Mouse (Mus musculus) layer of hippocampus, postnatal 14 days (tissue): ENCODE results near the gene Ociad2. TPM values are rescaled to one million over a fixed set of nuclear protein-coding genes. Genes with fewer than 3 reads are reported as not detected.

ENCODE experiments used
- DNase-seq, 2 experiments: peaks; one replicate each; pipeline ENCODE4 v3.0.0; 2021 to 2022; ENCODE audit warnings: low spot score in 2 of 2, mixed read lengths in 1 of 2
- total RNA-seq, 2 experiments: library from RNA; stranded (reverse); gene quantifications; 2 replicates each; pipeline ENCODE4 v1.2.3; 2021

The Ociad2 gene
- total RNA-seq, 2 experiments from 2014 or later, result 108 to 112 TPM

DNA sequence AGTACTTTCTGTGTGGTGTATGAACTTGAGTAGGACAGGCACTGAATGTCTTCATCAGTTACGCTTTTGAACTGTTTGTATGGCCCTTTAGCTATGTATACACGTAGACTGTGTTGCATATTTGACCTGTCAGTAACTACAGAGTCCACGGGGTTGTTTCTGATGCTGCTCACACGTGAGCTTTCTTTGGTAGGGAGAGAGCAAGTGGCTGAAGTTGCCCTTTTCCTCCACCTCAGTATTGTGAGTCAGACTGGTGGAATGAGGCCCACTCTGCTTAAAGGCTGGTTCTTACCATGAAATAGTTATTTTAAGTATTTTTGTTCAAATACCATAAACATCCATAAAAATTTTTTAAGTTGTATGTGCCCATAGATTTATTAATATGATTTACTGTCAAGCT, 31.3 kb downstream of the Ociad2 start:
- DNase-seq, result no peak

- DNase-seq, result no peak
Observed at GRCm38 (mm10) chr5:73307297-73307696, 33.5 kb downstream of the Ociad2 start.

GRCm38 (mm10) chr5:73306486-73306885, 34.3 kb downstream of the Ociad2 start:
- no peak for DNase-seq

GRCm38 (mm10) chr5:73304507-73304906, 36.3 kb downstream of the Ociad2 start:
- DNase-seq, result no peak

GRCm38 (mm10) chr5:73301601-73302307, 39.1 kb downstream of the Ociad2 start:
- DNase-seq, result no peak

DNA sequence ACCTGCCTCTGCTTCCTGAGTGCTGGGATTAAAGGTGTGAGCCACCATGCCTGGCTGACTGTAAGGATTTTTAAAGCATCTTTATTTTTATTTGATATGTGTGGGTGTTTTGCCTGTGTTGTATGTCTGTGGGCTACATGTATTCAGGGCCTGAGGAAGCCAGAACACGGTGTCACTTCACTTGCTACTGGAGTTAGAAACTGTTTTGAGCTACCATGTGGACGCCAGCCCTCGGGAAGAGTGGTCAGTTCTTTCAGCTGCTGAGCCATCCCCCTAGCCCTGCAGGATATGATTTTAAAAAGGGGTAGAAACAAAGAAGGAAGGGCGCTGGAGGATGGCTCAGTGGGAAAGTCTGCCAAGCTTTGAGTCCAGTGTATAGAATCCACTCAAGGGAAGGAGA, 44.9 kb downstream of the Ociad2 start:
- no peak for DNase-seq

DNA sequence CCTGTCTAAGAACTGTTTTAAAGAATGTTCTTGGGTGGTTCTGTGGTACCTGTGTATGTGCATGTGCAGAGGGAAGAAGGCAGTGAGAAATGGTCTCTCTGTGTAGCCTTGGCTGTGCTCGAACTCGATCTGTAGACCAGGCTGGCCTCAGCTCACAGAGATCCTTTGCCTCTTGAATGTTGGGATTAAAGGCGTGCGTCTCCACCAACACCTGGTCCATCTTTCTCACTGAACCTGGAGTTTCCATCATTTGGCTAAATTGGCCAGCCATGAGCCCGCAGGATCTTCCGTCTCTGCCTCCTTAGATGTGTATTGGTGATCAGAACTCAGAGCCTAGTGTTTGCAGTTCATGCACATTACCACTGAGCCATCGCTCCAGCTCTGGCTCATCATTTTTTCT, 45.8 kb downstream of the Ociad2 start:
- DNase-seq, result no peak

DNA sequence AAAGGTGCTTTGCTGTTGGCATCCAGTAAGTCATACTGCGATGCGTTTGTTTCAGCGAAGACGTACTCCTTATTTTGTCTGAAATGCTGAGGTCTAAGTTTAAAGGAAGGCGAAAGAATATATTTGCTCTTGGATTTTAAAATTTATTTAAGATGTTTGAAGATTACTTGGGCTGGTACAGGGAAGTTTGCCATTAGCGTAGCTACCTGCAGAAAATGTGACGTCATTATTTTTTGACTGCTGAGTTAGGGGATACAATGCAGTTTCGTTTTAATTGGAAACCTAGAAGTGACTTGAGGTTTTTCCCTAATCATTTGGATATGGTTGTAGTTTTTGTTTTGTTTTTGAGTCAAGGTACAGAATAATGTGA, 47.4 kb downstream of the Ociad2 start:
- no peak for DNase-seq

- DNase-seq, result peak; percentile 92 to 98
Observed at GRCm38 (mm10) chr5:73292502-73293457, 48.0 kb downstream of the Ociad2 start, which contains the start of gene Ociad1. TSS of gene Ociad1 (plus strand) at chr5:73292784.

GRCm38 (mm10) chr5:73289900-73290299, 50.9 kb downstream of the Ociad2 start:
- no peak for DNase-seq

DNA sequence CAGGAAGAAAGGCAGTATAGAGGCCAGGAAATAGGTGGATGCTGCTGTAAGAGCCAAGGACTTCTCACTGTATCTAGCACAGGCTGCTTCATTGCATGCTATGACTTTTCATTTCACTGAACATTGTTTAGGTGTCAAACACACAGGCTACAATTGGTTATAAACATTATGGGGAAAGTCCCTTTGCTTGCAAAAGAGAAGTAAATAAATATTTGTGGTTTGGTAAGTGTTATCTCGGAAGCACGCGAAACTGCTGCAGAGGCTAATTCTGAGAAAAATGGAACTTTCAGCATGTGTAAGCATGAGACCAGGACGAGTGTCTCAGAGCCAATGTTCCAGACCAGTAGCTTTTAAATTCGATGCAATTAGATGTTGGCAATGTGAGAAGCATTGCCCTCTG, 54.2 kb downstream of the Ociad2 start:
- no peak for DNase-seq

DNA sequence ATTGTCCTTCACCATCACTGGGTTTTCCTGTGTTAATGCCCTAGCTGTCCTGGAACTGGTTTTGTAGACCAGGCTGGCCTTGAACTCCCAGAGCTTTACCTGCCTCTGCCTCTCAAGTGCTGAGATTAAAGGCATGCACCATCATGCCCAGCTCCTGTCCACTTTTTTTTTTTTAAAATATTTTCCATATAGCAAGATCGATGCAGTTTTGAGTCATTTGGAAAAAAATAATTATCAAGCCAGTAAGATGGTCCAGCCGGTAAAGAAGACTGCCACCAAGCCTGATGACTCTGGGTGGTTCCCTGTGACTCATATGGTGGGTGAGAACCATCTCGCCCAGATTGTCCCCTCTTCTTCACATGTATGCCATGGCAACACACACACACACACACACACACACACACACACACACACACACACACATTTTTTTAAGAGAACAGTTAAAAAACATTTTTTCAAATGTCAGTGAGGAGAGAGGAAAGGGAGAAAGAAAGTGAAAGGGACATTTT, 55.3 kb downstream of the Ociad2 start:
- DNase-seq, result no peak

DNA sequence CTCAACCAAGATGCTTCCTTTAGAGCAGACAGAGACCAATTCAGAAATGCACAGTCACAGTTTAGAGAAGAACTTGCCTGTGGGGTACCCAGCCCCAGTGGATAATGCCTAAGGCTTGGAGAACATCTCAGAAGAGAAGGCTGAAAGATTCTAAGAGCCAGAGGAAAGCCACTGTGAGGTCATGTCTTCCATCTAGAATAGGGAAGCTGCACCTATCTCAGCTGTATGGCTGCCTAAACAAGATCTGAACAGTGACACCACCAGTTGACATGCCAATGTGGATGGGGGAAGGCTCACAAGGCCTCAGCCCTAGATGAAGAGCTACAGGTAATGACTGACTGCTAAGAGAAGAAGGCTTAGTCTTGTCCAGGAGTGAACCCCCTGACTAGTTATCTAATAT, 56.8 kb downstream of the Ociad2 start:
- no peak for DNase-seq

DNA sequence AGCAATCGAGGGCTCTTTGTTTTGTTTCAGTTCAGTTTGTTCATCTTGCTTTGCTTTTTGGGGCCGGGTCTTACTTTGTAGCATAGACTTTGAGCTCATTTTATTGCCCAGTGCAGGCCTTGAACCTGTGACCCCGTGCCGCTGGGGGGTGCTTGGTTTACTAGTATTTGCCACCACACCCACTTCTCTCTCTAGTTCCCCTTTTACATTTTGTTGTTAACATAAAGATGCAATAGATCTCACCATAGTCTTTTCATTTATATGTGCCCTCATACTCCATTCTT, 60.3 kb downstream of the Ociad2 start:
- DNase-seq, result no peak

- no peak for DNase-seq
Observed at GRCm38 (mm10) chr5:73279732-73280566, 60.9 kb downstream of the Ociad2 start.

DNA sequence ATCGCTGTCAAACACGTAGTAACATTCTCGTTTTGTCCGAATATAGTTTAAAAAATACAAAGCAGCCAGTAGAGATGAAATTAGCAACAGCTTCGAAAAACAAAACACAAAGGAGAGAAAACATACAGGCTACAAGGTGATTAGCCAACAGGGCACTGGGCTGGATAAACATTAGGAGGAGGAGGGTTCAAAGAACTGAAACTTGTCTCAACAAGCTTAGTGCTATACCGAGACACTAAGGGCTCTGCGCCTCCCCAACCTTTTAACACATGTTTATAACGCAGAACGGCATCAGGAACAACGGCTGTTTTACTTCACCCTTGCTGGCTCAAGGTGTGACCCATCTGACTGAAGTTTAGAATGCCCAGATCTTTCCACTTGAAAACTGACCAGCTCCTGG, 61.6 kb downstream of the Ociad2 start:
- no peak for DNase-seq

GRCm38 (mm10) chr5:73274941-73275340, 65.9 kb downstream of the Ociad2 start:
- DNase-seq, result no peak

- no peak for DNase-seq
Observed at GRCm38 (mm10) chr5:73273171-73273570, 67.7 kb downstream of the Ociad2 start.
